Comparison of ENCODE assay signal across 10 mouse cellular contexts in the genomic region with DNA sequence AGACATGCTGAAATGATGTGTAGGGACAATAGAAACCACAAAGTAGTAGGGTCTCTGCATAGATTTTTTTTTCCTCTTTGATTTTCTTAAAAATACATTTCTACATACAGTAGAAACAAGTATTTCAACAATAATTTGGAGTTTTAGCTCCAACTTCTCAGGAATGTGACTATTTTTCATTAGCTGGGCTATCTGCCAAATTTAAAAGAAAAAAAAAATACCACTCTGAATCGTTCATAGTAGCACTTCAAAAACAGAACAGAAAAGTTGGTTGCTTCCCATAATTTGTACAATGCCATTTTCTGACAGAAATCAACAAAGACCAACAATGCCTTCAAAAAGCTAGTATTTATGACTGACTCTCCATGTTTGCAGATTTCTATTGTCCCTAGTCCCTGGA. TPM values are rescaled to one million over a fixed set of nuclear protein-coding genes. Genes with fewer than 3 reads are reported as not detected.
DNase-seq lines count a peak whose midpoint lies in the region; ATAC-seq lines count a peak whose summit lies in the region.
"Had no signal": no experiment of that assay in that cellular context is flagged by ENCODE, and none has a peak within 500 bp of the region (broad histone marks: within the 10 kb centered on the region; RNA-seq: fewer than 3 reads in every experiment).

No protein-coding gene starts in this region.

- H3K9ac ChIP-seq in heart, embryonic 15.5 days = peak overlapping the region; percentile 55
- peak overlapping the region; percentile 40; the same call in 1 of the 2 replicates for H3K9ac ChIP-seq in hindbrain, embryonic 12.5 days
- peak overlapping the region; percentile 44 for H3K9ac ChIP-seq in midbrain, embryonic 11.5 days (ENCODE audit: low read length)

- no peak for DNase-seq in heart, postnatal 36 days
- peak; percentile 26 for DNase-seq in Muller cell, postnatal 12 days (ENCODE audit: inconsistent ontology term)
- no peak for DNase-seq in midbrain, embryonic 11.5 days (ENCODE audit: low spot score, missing footprints)
- DNase-seq in cerebellum, adult 9-10 months = no peak
- no peak for DNase-seq in retina, postnatal 1 day
- DNase-seq: cerebellum, adult 11-12 months; kidney, postnatal 10 days had no signal

- H3K36me3 ChIP-seq in heart, embryonic 15.5 days = peaks cover 5% of the 10 kb centered on the region
- H3K36me3 ChIP-seq in hindbrain, embryonic 12.5 days = peaks cover 7% of the 10 kb centered on the region; the same call in 1 of the 2 replicates
- H3K36me3 ChIP-seq in midbrain, embryonic 11.5 days (ENCODE audit: control insufficient read depth, insufficient read depth, low read length) = peaks cover 4% of the 10 kb centered on the region; the same call in 1 of the 2 replicates

- no peaks in the 10 kb centered on the region for H3K27me3 ChIP-seq in heart, embryonic 15.5 days
- no peaks in the 10 kb centered on the region for H3K27me3 ChIP-seq in hindbrain, embryonic 12.5 days
- no peaks in the 10 kb centered on the region for H3K27me3 ChIP-seq in midbrain, embryonic 11.5 days (ENCODE audit: control insufficient read depth, insufficient read depth, low read length)

- peak overlapping the region; percentile 90 for H3K4me2 ChIP-seq in heart, embryonic 15.5 days
- peak overlapping the region; percentile 66 for H3K4me2 ChIP-seq in hindbrain, embryonic 12.5 days (replicated peaks)
- H3K4me2 ChIP-seq in midbrain, embryonic 11.5 days = peak overlapping the region; percentile 58

- H3K9me3 ChIP-seq in heart, embryonic 15.5 days (replicated peaks) = no peaks in the 10 kb centered on the region
- H3K9me3 ChIP-seq in hindbrain, embryonic 12.5 days (replicated peaks) = no peaks in the 10 kb centered on the region
- H3K9me3 ChIP-seq in midbrain, embryonic 11.5 days (ENCODE audit: control insufficient read depth, low read length) = no peaks in the 10 kb centered on the region

- H3K27ac ChIP-seq in heart, embryonic 15.5 days = peak overlapping the region; percentile 82
- peak overlapping the region; percentile 55 for H3K27ac ChIP-seq in hindbrain, embryonic 12.5 days
- no peak overlapping the region for H3K27ac ChIP-seq in midbrain, embryonic 11.5 days (ENCODE audit: low read depth, low read length)

- peak overlapping the region; percentile 50 for H3K4me3 ChIP-seq in heart, embryonic 15.5 days
- H3K4me3 ChIP-seq in hindbrain, embryonic 12.5 days = peak overlapping the region; percentile 34
- H3K4me3 ChIP-seq in midbrain, embryonic 11.5 days (ENCODE audit: low read depth, low read length) = peak overlapping the region; percentile 27

- peaks cover 36% of the 10 kb centered on the region for H3K4me1 ChIP-seq in heart, embryonic 15.5 days (replicated peaks)
- H3K4me1 ChIP-seq in hindbrain, embryonic 12.5 days = peaks cover 42% of the 10 kb centered on the region
- peaks cover 36% of the 10 kb centered on the region for H3K4me1 ChIP-seq in midbrain, embryonic 11.5 days (ENCODE audit: control insufficient read depth, insufficient read depth, low read length)

- 2% methylated on average over 1 of the region's 1 CpGs for WGBS in heart, embryonic 15.5 days
- 35% methylated on average over 1 of the region's 1 CpGs for WGBS in hindbrain, embryonic 12.5 days
- 78% methylated on average over 1 of the region's 1 CpGs for WGBS in midbrain, embryonic 11.5 days

- no peak for ATAC-seq in heart, embryonic 15.5 days (replicated peaks; ENCODE audit: insufficient number of reproducible peaks, insufficient read depth, low FRiP score, low read depth)
- no peak for ATAC-seq in hindbrain, embryonic 12.5 days (ENCODE audit: low FRiP score)
- ATAC-seq in midbrain, embryonic 11.5 days (ENCODE audit: low FRiP score) = no peak
- no peak for ATAC-seq in monocyte, adult 5-6 weeks (replicated peaks; ENCODE audit: insufficient number of reproducible peaks, low FRiP score, low TSS enrichment, poor library complexity, severe bottlenecking)

- intact Hi-C loops in heart, postnatal 36 days (cut with DNase I) = no loop called here

RNA-seq across cellular contexts. Expression of a gene that starts 4.2 kb away (rescaled TPM):
- polyA plus RNA-seq in heart, embryonic 15.5 days (2015; fragmentation: Nextera tagmentation; extraction: Ambion mirVana) = 24.0 and 26.1 TPM in 2 replicates
- total RNA-seq in heart, postnatal 36 days (2021) = 10 to 100 TPM; 32.7 to 35.6 TPM
- polyA plus RNA-seq in hindbrain, embryonic 12.5 days (2016; fragmentation: Nextera tagmentation; extraction: Ambion mirVana) = 17.2 and 18.3 TPM in 2 replicates
- 12.8 and 13.7 TPM in 2 replicates for polyA plus RNA-seq in midbrain, embryonic 11.5 days (2014; fragmentation: Nextera tagmentation; extraction: Ambion mirVana)
- 67.4 to 82.3 TPM (median 75.6 TPM) in 3 replicates for total RNA-seq in monocyte, adult 5-6 weeks (2017)

RNA-seq across cellular contexts. Expression of a gene that starts 27.2 kb away (rescaled TPM):
- 318 and 327 TPM in 2 replicates for polyA plus RNA-seq in heart, embryonic 15.5 days (2015; fragmentation: Nextera tagmentation; extraction: Ambion mirVana)
- 10 to 100 TPM; 70.4 to 83.8 TPM for total RNA-seq in heart, postnatal 36 days (2021)
- 520 and 591 TPM in 2 replicates for polyA plus RNA-seq in hindbrain, embryonic 12.5 days (2016; fragmentation: Nextera tagmentation; extraction: Ambion mirVana)
- polyA plus RNA-seq in midbrain, embryonic 11.5 days (2014; fragmentation: Nextera tagmentation; extraction: Ambion mirVana) = 966 and 1,015 TPM in 2 replicates
- 31.2 to 51.6 TPM (median 37.9 TPM) in 3 replicates for total RNA-seq in monocyte, adult 5-6 weeks (2017)

RNA-seq across cellular contexts. Expression of a gene that starts 49.3 kb away (rescaled TPM):
- 1.2 and 4.9 TPM in 2 replicates for polyA plus RNA-seq in heart, embryonic 15.5 days (2015; fragmentation: Nextera tagmentation; extraction: Ambion mirVana)
- total RNA-seq in heart, postnatal 36 days (2021) = 1 to 10 TPM; 1.2 to 2.2 TPM
- polyA plus RNA-seq in hindbrain, embryonic 12.5 days (2016; fragmentation: Nextera tagmentation; extraction: Ambion mirVana) = 0.50 and 0.70 TPM in 2 replicates
- polyA plus RNA-seq in midbrain, embryonic 11.5 days (2014; fragmentation: Nextera tagmentation; extraction: Ambion mirVana) = 0.46 and 0.92 TPM in 2 replicates
- 572 to 636 TPM (median 611 TPM) in 3 replicates for total RNA-seq in monocyte, adult 5-6 weeks (2017)

RNA-seq across cellular contexts. Expression of a gene that starts 56.2 kb away (rescaled TPM):
- polyA plus RNA-seq in heart, embryonic 15.5 days (2015; fragmentation: Nextera tagmentation; extraction: Ambion mirVana) = 3,680 and 4,098 TPM in 2 replicates
- 100 to 1,000 TPM; 331 to 351 TPM for total RNA-seq in heart, postnatal 36 days (2021)
- polyA plus RNA-seq in hindbrain, embryonic 12.5 days (2016; fragmentation: Nextera tagmentation; extraction: Ambion mirVana) = 4,150 and 4,164 TPM in 2 replicates
- 5,393 and 5,428 TPM in 2 replicates for polyA plus RNA-seq in midbrain, embryonic 11.5 days (2014; fragmentation: Nextera tagmentation; extraction: Ambion mirVana)
- 917 to 1,280 TPM (median 1,115 TPM) in 3 replicates for total RNA-seq in monocyte, adult 5-6 weeks (2017)
